Mouse (Mus musculus) liver, embryonic 14.5 days (tissue): ENCODE results near the gene Amn. TPM values are rescaled to one million over a fixed set of nuclear protein-coding genes. Genes with fewer than 3 reads are reported as not detected.

Experiments
- ATAC-seq: fragments of 200-750 bp; cut with Nextera tagmentation; 2 replicates; pipeline ENCODE4 v1.8.0; 2017; ENCODE audit warnings: moderate number of reproducible peaks, mild to moderate bottlenecking, moderate library complexity; ENCODE audit not compliant: insufficient read depth
- DNase-seq, 3 experiments: peaks; one replicate each; pipeline ENCODE4 v3.0.0-alpha.2; 2012 to 2013; ENCODE audit warnings: low read depth in 3 of 3, low spot score in 3 of 3
- H3K27ac ChIP-seq: fragments of 300-500 bp; sonication (generic); 2 replicates; pipeline ENCODE4 v1.5.1; 2014; ENCODE audit warnings: moderate library complexity, mild to moderate bottlenecking, control low read depth, inconsistent platforms
- H3K27me3 ChIP-seq: fragments of 300-500 bp; sonication (generic); 2 replicates; pipeline ENCODE4 v1.6.1; 2014; ENCODE audit warnings: mild to moderate bottlenecking, low read length, moderate library complexity; ENCODE audit not compliant: control insufficient read depth, insufficient read depth
- H3K36me3 ChIP-seq: fragments of 300-500 bp; sonication (generic); replicated peaks from 2 replicates; pipeline ENCODE4 v1.6.1; 2014; ENCODE audit warnings: low read depth; ENCODE audit not compliant: control insufficient read depth, insufficient read depth
- H3K4me1 ChIP-seq, 2 experiments: fragments of 200-500 bp in 1 of 2; fragments of 300-500 bp in 1 of 2; sonication (generic) in 1 of 2; replicated peaks; 2 replicates each; pipeline ENCODE4 v1.6.1; 2012 to 2014; ENCODE audit warnings: antibody characterized with exemption in 1 of 2, inconsistent platforms in 1 of 2, low read length in 1 of 2; ENCODE audit not compliant: control insufficient read depth in 2 of 2, insufficient read depth in 2 of 2
- H3K4me2 ChIP-seq: fragments of 300-500 bp; sonication (generic); 2 replicates; pipeline ENCODE4 v1.6.1; 2014; ENCODE audit warnings: low read depth, mild to moderate bottlenecking, control low read depth, moderate library complexity
- H3K4me3 ChIP-seq, 2 experiments: fragments of 200-500 bp in 1 of 2; fragments of 300-500 bp in 1 of 2; sonication (generic) in 1 of 2; 2 replicates each; pipeline ENCODE4 v1.5.1; 2012 to 2014; ENCODE audit warnings: low read depth in 2 of 2, low read length in 2 of 2, mild to moderate bottlenecking in 2 of 2, control low read depth in 1 of 2, inconsistent platforms in 1 of 2, moderate library complexity in 1 of 2; ENCODE audit not compliant: insufficient read depth in 1 of 2
- H3K9ac ChIP-seq: fragments of 300-500 bp; sonication (generic); replicated peaks from 2 replicates; pipeline ENCODE4 v1.6.1; 2014; ENCODE audit warnings: mild to moderate bottlenecking, control low read depth, moderate library complexity
- H3K9me3 ChIP-seq: fragments of 300-500 bp; sonication (generic); 2 replicates; pipeline ENCODE4 v1.6.1; 2016; ENCODE audit warnings: low read length, mixed read lengths; ENCODE audit not compliant: control insufficient read depth
- CTCF ChIP-seq: IDR thresholded peaks from 2 replicates; pipeline ENCODE4 v1.5.1; 2016; ENCODE audit warnings: antibody characterized with exemption, low read depth, control low read depth
- EP300 ChIP-seq: IDR thresholded peaks from 2 replicates; pipeline ENCODE4 v1.6.1; 2016; ENCODE audit warnings: antibody characterized with exemption, low read depth
- WGBS: fragments of 180-500 bp; shearing (Covaris S2); extraction: QIAGEN DNeasy Blood & Tissue Kit; methylation state at CpG from one replicate; pipeline ENCODE4 v1.1.7; 2014; ENCODE audit not compliant: insufficient replicate concordance; 5-methylcytosine and 5-hydroxymethylcytosine counted together
- polyA plus RNA-seq, 2 experiments: library from polyadenylated mRNA; depleted of rRNA in 1 of 2; stranded (reverse) in 1 of 2; unstranded in 1 of 2; fragments of >200 nt; fragmentation: Nextera tagmentation in 1 of 2; extraction: Ambion mirVana in 1 of 2; gene quantifications; 2 replicates each; pipeline versions ENCODE4 v1.2.1 to v1.2.3; 2012 to 2014

Gene Amn
- polyA plus RNA-seq, 2 experiments = 0.61 to 0.71 TPM

- no peak overlapping the region for H3K27ac ChIP-seq
- H3K9ac ChIP-seq = no peak overlapping the region
- no peak for ATAC-seq
- H3K4me2 ChIP-seq = no peak overlapping the region
- no peak for DNase-seq
- 40% methylated on average over 6 of the region's 6 CpGs for WGBS
- no peak overlapping the region for H3K4me3 ChIP-seq
- peaks cover 57% of the 10 kb centered on the region for H3K27me3 ChIP-seq
- no peaks in the 10 kb centered on the region for H3K4me1 ChIP-seq
- no peaks in the 10 kb centered on the region for H3K9me3 ChIP-seq
- no peaks in the 10 kb centered on the region for H3K36me3 ChIP-seq
- no peak for TF ChIP-seq EP300
- no peak for TF ChIP-seq CTCF
Measured at GRCm38 (mm10) chr12:111276371-111276770, 5.5 kb downstream of the Amn start.

- H3K27ac ChIP-seq = no peak overlapping the region
- ATAC-seq (no peak), DNase-seq (no peak)
- TF ChIP-seq EP300 (no peak), CTCF (no peak)
- H3K9ac ChIP-seq = no peak overlapping the region
- H3K9me3 ChIP-seq = no peaks in the 10 kb centered on the region
- 59% methylated on average over 4 of the region's 4 CpGs for WGBS
- peaks cover 0 to 3% of the 10 kb centered on the region in 2 experiments; a peak in 1 of 4 replicates for H3K4me1 ChIP-seq
- no peaks in the 10 kb centered on the region; the same call in 1 of the 2 replicates for H3K27me3 ChIP-seq
- no peak overlapping the region for H3K4me2 ChIP-seq
- no peak overlapping the region for H3K4me3 ChIP-seq
- H3K36me3 ChIP-seq = no peaks in the 10 kb centered on the region
Measured at GRCm38 (mm10) chr12:111283573-111283972, 12.7 kb downstream of the Amn start.

- Histone ChIP-seq H3K4me2 (no peak overlapping the region), H3K27me3 (no peaks in the 10 kb centered on the region), H3K36me3 (no peaks in the 10 kb centered on the region), H3K9me3 (no peaks in the 10 kb centered on the region), H3K4me1 (peaks cover 0 to 3% of the 10 kb centered on the region in 2 experiments; a peak in 1 of 4 replicates), H3K4me3 (no peak overlapping the region), H3K27ac (no peak overlapping the region), H3K9ac (no peak overlapping the region)
- TF ChIP-seq EP300 (no peak), CTCF (no peak)
- DNase-seq (no peak), ATAC-seq (no peak)
- 37% methylated on average over 10 of the region's 10 CpGs for WGBS
Measured at GRCm38 (mm10) chr12:111284532-111284931, 13.6 kb downstream of the Amn start.

DNA sequence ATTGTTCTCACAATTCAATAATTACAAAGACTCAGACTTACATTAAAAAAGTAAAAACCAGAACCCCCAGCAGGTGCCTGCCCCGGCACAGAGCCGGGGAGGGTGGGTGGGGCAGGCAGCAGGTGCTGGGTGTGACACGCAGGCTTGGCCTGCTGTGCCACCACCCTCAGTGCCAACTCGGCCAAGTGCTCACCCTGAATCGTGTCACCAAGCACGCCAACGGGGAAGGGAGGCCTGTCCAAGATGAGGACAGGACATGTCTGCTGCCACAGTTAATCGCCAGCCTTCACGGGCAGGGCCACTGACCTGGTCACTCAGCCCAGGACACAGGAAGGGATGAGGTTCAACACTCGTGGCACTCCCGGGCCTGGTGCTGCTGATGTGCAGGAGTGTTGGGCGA, 22.1 kb downstream of the Amn start:
- 78% methylated on average over 12 of the region's 12 CpGs for WGBS

GRCm38 (mm10) chr12:111301322-111302017, 30.6 kb downstream of the Amn start:
- H3K27ac ChIP-seq = no peak overlapping the region
- TF ChIP-seq CTCF = no peak
- no peak for TF ChIP-seq EP300
- H3K9me3 ChIP-seq = no peaks in the 10 kb centered on the region
- WGBS = 77% methylated on average over 27 of the region's 27 CpGs
- no peaks in the 10 kb centered on the region for H3K36me3 ChIP-seq
- H3K4me3 ChIP-seq = no peak overlapping the region
- no peak overlapping the region for H3K9ac ChIP-seq
- H3K4me2 ChIP-seq = no peak overlapping the region
- no peaks in the 10 kb centered on the region for H3K4me1 ChIP-seq
- ATAC-seq = no peak
- no peak for DNase-seq
- H3K27me3 ChIP-seq = no peaks in the 10 kb centered on the region

More for the DNA sequence above, 22.1 kb downstream of the Amn start:
- ATAC-seq = no peak
- H3K9ac ChIP-seq = no peak overlapping the region
- H3K9me3 ChIP-seq = no peaks in the 10 kb centered on the region
- H3K27ac ChIP-seq = no peak overlapping the region
- no peak overlapping the region for H3K4me2 ChIP-seq
- H3K4me1 ChIP-seq = no peaks in the 10 kb centered on the region
- no peaks in the 10 kb centered on the region for H3K27me3 ChIP-seq
- TF ChIP-seq EP300 = no peak
- no peak for TF ChIP-seq CTCF
- DNase-seq = no peak
- H3K36me3 ChIP-seq = no peaks in the 10 kb centered on the region; the same call in 1 of the 2 replicates
- no peak overlapping the region for H3K4me3 ChIP-seq
